Mouse (Mus musculus): ENCODE measurements around the gene Rasgrp2. TPM values are rescaled to one million over a fixed set of nuclear protein-coding genes. Genes with fewer than 3 reads are reported as not detected.

Rasgrp2 gene
- total RNA-seq, 2 experiments from 2014 or later = 31.3 to 36.7 TPM

DNA sequence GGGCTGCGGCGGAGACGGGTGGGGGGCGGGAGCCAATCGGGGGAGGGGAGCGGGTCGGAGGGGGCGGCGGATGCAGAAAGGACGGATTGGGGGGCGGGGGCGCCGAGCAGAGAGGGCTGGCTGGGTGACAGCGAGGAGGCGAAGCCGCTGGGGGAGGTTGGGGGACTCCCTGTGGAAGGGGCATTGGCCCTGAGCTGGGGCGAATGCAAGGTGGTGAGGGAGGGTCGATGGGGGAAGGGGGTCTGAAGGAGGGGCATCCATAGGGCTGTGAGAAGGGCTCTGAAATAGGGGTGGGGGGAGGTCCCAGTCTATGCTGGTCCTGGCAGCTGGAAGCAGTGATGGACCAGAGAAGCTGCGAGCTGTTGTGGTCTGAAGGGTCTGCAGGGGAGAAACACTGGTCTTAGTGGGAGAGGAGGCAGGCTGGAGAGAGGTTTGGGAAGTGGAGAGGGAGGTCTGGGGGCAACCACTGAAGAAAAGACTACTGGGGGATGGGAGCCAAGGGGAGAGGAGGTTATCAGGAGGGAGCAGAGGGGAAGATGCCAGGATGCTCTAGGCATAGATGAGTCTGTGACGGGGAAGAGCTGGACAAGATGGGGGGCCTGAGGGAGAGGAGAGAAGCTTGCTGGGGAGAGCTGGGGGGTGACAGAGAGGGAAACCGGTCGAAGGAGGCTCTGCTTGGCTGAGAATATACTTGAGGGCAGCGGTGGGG, 20.0 kb downstream of the Rasgrp2 start:
- no peak for TF ChIP-seq CTCF (conservative IDR thresholded peaks at IDR 0.05)
- DNase-seq (ENCODE audit: low spot score in 2 of 2) = no peak
- H3K27ac ChIP-seq = peak overlapping the region; percentile 93
- H3K4me3 ChIP-seq = peak overlapping the region; percentile 76

DNA sequence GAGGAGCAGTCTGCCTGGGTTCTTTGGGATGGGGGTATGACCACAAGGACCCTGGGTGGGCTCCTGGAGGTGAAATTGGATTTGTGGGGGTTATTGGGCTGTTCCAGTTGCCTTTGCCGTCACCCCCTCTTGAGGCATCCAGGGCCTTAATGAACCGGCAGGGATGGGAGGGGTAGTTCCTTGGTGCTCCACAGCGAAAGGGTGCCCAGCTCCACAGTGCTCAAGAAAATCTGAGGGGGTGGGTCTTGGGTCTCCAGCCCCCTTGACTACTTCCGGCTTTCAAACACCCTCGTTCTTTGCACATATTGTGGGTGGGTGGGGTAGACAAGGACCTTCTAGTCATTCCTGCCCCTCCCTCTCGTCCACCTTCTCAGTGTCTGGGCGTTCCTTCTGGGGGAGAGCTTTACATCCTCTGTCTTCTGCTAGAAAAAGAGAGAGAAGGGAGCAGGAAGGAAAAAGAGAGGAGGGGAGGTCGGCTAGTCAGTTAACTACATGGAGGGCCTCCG, 20.7 kb downstream of the Rasgrp2 start:
- Histone ChIP-seq H3K27ac (peak overlapping the region; percentile 93), H3K4me3 (peak overlapping the region; percentile 76)
- DNase-seq (ENCODE audit: low spot score in 2 of 2) = no peak
- no peak for TF ChIP-seq CTCF (conservative IDR thresholded peaks at IDR 0.05)

DNA sequence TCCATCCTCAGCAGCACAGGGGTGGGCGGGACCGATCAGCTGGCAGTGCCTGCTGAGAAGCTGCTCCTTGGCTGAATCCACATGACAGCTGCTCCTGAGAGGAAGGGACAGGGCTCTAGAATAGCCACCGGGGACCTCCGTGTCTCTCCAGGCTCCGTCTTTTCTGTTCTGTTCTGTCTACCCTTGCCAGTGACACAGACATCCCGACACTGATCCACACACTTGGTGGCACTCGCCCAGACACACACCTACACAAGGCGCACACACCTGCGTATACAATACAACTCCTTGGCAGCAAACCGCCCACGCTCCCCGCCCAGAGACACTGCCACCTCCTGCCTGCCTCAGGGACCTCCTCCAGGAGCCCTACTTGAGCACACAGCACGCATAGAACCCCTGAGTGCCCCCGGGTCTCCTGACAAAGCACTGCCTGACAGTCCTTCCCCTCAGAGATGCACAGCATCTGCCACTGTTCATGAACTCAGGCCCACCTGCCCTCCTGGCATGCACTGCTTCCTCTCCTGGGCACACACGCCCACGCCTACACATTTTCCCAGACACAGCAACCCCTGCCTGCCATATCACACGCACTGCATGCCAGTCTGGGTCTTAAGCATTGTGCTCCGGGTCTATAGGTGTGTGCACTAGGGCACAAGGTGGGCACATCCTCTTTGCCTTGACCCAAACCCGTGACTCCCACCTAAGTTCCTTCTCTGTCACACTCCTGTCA, 21.5 kb downstream of the Rasgrp2 start:
- H3K27ac ChIP-seq = peak overlapping the region; percentile 3; the same call in 1 of the 2 replicates
- TF ChIP-seq CTCF (conservative IDR thresholded peaks at IDR 0.05) = no peak
- H3K4me3 ChIP-seq = peak overlapping the region; percentile 76
- DNase-seq (ENCODE audit: low spot score in 2 of 2) = no peak

DNA sequence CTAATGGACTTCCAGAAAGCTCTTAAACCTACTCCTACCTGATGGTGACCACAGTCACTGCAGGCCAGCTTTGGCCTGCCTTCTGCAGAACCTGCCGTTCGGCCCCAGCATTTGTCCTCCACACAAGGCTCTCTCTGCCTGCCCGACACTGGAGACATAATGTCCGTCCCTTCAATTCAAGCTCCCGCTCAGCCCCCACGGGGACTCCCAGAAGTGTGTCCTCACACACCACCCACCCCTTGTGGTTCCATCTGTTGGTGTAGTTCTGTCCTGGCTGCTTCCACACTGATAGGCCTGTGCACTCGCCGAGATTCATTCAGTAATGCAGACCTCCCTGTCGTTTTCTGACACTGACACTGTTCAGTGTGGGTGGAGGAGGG, 22.1 kb downstream of the Rasgrp2 start:
- peak in 1 of 2 experiments; percentile 57 for DNase-seq (ENCODE audit: low spot score in 2 of 2)
- no peak for TF ChIP-seq CTCF (conservative IDR thresholded peaks at IDR 0.05)
- H3K27ac ChIP-seq = no peak overlapping the region
- H3K4me3 ChIP-seq = peak overlapping the region; percentile 76

DNA sequence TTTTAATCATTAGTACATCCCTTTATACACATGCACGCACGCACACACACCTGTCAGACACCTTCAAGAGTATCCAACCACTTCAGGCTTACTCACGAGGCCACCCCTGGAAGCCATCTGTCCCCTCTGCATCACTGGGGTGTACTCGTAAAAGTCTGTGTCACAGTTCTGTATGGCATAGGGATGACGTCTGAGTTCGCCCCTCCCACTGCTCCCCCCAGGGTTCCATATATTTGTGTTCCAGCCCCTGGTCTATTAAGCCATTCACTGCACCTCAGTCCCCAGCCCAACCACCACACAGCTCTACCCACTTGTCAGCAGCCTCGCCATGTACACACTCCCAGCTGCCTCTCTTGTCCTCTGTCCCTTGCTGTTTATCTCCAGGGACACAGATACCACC, 22.9 kb downstream of the Rasgrp2 start:
- DNase-seq (ENCODE audit: low spot score in 2 of 2) = no peak
- Histone ChIP-seq H3K4me3 (no peak overlapping the region), H3K27ac (no peak overlapping the region)
- TF ChIP-seq CTCF (conservative IDR thresholded peaks at IDR 0.05) = no peak

DNA sequence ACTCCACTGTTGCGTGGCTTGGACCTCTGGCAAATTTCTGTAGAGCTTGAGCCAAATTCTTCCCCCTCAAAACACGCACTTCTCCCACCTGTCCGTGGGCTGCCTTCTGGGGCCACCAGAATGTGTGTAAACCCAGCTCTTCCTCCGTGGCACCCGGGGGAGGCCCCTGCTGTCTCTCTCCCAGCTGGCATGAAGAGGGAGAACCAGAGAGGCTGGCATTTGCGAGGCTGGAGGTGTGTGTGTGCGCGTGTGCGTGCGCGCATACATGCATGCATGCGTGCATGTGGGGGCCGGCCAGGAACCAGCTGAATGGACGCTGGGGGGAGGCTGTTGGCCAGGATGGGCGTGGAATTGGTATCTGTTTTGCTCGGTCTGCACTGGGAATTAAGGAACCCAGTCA, 24.1 kb downstream of the Rasgrp2 start:
- Histone ChIP-seq H3K27ac (peak overlapping the region; percentile 33; the same call in 1 of the 2 replicates), H3K4me3 (no peak overlapping the region)
- TF ChIP-seq CTCF (conservative IDR thresholded peaks at IDR 0.05) = no peak
- peak in 1 of 2 experiments; percentile 69 for DNase-seq (ENCODE audit: low spot score in 2 of 2)

DNA sequence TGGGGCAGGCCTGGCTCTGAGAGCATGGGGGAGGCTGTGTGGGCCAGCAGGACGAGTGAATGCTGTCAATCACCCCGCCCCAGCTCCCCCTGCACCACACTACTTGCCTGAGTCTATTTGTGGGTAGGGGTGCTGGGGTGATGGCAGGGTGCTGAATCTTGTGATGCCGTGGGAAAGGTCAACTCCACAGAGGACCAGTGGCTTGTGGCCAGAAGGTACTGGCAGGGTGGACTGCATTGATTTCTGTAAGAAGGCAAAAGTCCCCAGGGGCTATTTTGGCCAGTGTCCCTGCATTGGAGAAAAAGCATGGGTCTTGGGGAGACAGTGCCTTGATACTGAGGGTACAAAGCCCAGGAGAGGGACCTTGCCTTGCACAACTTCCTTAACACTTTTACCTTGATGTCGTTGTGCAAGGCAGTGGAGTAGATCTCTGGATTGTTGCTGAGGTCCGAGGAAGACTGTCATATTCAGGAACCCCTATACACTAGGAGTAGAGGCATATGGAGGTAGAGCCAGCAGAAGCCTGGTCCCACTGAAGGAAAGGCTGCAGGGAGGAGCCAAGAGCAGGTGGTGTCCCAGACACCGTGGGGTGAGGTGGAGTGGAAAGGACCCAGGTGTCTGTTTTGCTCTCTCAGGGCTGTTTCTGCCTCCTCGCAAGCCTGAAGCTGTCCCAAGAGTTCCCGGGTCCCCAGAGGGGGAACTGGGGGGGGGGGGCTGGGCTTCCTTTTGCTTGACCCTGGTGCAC, 25.2 kb downstream of the Rasgrp2 start:
- Histone ChIP-seq H3K27ac (peak overlapping the region; percentile 33; the same call in 1 of the 2 replicates), H3K4me3 (no peak overlapping the region)
- no peak for DNase-seq (ENCODE audit: low spot score in 2 of 2)
- no peak for TF ChIP-seq CTCF (conservative IDR thresholded peaks at IDR 0.05)

DNA sequence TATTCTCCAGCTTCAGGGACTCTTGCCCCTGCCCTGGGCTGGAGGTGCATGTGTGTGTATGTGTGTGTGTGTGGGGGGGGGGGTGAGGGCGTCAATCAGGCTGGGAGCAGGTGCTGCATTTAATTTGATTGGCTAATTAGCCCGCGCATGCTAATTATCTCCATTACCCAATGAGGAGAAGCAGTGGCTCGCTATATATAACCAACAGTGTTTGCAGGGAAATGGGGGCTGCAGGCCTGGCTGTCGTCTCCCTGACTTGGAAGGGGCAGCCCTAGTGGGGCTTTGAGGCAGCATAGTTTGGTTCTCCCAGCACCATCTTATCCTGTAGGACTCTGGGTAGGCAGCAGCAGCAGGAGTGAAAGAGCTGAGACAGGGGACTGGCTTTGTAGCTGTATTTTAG, 26.5 kb downstream of the Rasgrp2 start:
- H3K27ac ChIP-seq = no peak overlapping the region
- no peak for TF ChIP-seq CTCF (conservative IDR thresholded peaks at IDR 0.05)
- no peak for DNase-seq (ENCODE audit: low spot score in 2 of 2)

DNA sequence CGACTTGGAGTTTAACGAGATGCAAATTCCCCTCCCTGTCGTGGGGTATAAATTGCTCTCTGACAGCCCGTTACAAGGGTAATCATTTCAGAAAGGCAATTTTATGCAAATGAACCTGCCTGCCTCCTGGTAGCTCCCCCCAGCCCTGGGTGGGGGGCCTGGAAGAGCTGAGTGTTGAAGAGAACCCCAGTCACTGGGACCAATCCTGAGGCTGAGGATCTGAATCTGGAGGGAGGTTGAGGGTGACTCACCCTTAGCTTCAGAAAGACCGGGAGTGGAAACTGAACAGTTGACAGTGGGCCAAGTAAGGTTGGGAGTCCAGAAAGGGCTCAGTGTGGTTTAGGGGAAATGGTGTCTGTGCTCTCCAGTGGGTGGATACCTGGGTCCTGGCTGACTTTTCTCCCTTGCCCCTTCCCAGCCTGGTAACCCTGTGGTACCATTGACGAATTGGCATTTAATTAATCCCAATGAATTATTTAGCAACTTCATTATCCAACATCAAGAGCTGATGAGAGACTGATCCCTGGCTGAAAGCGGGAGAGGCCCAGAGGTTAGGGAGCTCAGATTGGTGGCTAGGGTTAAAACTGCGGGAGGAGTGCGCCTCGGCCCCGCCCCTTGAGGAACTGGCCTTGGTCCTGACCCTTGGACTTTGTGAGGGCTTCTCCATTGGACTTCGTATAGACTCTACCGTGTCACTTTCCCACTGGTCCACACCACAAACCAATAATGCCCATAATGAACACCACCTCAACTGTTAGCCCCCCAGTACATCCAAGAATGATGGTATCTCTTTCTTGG, 27.8 kb downstream of the Rasgrp2 start:
- Histone ChIP-seq H3K4me3 (no peak overlapping the region), H3K27ac (no peak overlapping the region; the same call in 1 of the 2 replicates)
- DNase-seq (ENCODE audit: low spot score in 2 of 2) = no peak
- TF ChIP-seq CTCF (conservative IDR thresholded peaks at IDR 0.05) = no peak

More for the DNA sequence above, 26.5 kb downstream of the Rasgrp2 start:
- no peak overlapping the region for H3K4me3 ChIP-seq

DNA sequence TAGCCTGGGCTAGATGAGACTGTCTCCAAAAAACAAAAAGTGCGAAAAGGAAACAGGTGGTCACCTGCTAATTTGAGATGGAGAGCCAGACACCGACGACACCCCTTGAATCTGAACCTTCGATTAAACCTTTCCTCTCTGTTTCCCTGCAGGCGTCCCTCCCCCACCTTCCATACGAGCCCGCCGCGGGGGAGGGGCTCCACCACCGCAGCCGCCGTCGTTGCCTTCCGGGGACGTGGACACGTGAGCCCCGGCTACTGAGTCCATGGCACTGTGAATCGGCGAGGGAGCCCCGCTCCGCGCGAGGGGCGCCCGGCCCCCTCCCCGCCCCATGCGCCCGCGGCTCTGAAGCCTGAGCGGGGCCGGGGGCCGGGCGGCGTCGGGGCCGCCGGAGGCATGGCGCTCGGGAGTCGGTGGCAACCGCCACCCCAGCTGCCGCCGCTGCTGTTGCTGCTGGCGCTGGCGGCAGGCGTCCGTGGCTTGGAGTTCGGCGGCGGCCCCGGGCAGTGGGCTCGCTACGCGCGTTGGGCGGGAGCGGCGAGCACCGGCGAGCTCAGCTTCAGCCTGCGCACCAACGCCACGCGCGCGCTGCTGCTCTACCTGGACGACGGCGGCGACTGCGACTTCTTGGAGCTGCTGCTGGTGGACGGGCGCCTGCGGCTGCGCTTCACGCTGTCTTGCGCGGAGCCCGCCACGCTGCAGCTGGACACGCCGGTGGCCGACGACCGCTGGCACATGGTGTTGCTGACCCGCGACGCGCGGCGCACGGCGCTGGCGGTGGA, 28.7 kb downstream of the Rasgrp2 start:
- DNase-seq (ENCODE audit: low spot score in 2 of 2) = no peak
- TF ChIP-seq CTCF (conservative IDR thresholded peaks at IDR 0.05) = no peak
- H3K27ac ChIP-seq = no peak overlapping the region; the same call in 1 of the 2 replicates
- H3K4me3 ChIP-seq = no peak overlapping the region; the same call in 1 of the 2 replicates

DNA sequence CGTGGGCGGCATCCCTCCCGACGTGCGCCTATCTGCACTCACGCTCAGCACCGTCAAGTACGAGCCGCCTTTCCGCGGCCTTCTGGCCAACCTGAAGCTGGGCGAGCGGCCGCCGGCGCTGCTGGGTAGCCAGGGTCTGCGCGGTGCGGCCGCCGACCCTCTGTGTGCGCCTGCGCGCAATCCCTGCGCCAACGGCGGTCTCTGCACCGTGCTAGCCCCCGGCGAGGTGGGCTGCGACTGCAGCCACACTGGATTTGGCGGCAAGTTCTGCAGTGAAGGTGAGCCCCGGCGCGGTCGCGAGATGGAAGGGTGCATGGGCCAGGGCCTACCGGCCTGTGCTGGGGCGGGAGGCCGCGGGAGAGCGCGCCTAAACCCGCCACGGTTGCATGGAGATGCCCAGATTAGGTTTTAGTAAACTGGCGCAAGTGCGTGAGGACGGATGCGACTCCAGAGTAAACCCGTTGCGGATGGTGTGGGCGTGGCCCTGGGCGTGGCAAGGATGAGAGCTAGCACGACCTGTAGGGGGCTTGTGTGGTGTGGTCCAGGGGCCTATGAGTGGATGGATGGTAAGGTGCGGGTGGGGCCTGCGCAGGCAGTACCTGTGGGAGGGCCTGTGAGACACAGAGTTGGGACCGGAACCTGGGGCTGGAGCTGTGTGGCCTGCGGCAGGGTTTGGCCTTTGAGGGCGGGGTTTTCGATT, 29.5 kb downstream of the Rasgrp2 start:
- no peak for TF ChIP-seq CTCF (conservative IDR thresholded peaks at IDR 0.05)
- Histone ChIP-seq H3K4me3 (peak overlapping the region; percentile 5; the same call in 1 of the 2 replicates), H3K27ac (no peak overlapping the region)
- DNase-seq (ENCODE audit: low spot score in 2 of 2) = no peak

Measured in layer of hippocampus, adult 2 months (tissue).